Mouse (Mus musculus) lung, adult 2 months (tissue): ENCODE measurements around the gene Rabggtb. TPM values are rescaled to one million over a fixed set of nuclear protein-coding genes. Genes with fewer than 3 reads are reported as not detected.
"Not testable (repeated sequence)": the region's sequence is repeated elsewhere in the genome, so short reads cannot be mapped to it uniquely, and the experiment has no call there.

ENCODE experiments used
- DNase-seq: peaks from one replicate; pipeline ENCODE4 v3.0.0; 2022
- H3K4me1 ChIP-seq: fragments of 200-500 bp; 2 replicates; pipeline ENCODE4 v1.6.1; 2011; ENCODE audit warnings: low read length; ENCODE audit not compliant: control insufficient read depth, insufficient read depth
- H3K4me3 ChIP-seq: fragments of 200-500 bp; replicated peaks from 2 replicates; pipeline ENCODE3; 2011; ENCODE audit warnings: low read depth, mild to moderate bottlenecking, control low read depth, low read length; ENCODE audit errors: extremely low read depth
- CTCF ChIP-seq: fragments of 200-500 bp; IDR thresholded peaks from 2 replicates; pipeline ENCODE4 v1.5.1; 2011; ENCODE audit warnings: mild to moderate bottlenecking, low read length, control low read depth; ENCODE audit not compliant: insufficient read depth
- POLR2A ChIP-seq: fragments of 200-500 bp; IDR thresholded peaks from 2 replicates; pipeline ENCODE4 v1.6.1; 2011; ENCODE audit warnings: low read depth, mild to moderate bottlenecking, control low read depth, low read length, borderline replicate concordance; ENCODE audit errors: extremely low read depth
- WGBS: fragments of 180-500 bp; shearing (Covaris S2); methylation state at CpG from one replicate; pipeline ENCODE4 v1.1.7; 2018; 5-methylcytosine and 5-hydroxymethylcytosine counted together
- polyA plus RNA-seq: library from polyadenylated mRNA; depleted of rRNA; stranded (reverse); fragments of >200 nt; gene quantifications from 2 replicates; pipeline ENCODE4 v1.2.3, GENCODE M21; 2012; rRNA removed

Rabggtb gene
- polyA plus RNA-seq, 1 experiment = 29.7 TPM

DNA sequence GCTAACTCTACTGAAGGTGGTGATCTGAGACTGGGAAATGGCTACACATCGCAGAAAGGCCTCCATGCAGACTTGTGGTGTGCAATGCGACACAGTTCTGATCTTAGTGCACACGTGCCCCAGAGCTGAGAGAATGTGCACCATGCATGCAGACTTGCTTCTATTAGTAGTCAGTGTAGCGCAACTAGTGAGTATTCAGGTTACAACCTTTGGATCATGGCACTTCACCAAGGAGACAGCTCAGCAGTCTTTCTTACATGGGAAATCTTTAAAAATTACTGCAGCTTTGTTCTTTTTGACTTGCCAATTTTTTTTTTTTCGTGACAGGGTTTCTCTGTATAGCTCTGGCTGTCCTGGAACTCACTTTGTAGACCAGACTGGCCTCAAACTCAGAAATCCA, 41.4 kb downstream of the Rabggtb start:
- 80% methylated on average over 5 of the region's 5 CpGs for WGBS
- TF ChIP-seq CTCF = no peak
- no peak for TF ChIP-seq POLR2A
- no peak for DNase-seq
- no peaks in the 10 kb centered on the region for H3K4me1 ChIP-seq
- H3K4me3 ChIP-seq = no peak overlapping the region

DNA sequence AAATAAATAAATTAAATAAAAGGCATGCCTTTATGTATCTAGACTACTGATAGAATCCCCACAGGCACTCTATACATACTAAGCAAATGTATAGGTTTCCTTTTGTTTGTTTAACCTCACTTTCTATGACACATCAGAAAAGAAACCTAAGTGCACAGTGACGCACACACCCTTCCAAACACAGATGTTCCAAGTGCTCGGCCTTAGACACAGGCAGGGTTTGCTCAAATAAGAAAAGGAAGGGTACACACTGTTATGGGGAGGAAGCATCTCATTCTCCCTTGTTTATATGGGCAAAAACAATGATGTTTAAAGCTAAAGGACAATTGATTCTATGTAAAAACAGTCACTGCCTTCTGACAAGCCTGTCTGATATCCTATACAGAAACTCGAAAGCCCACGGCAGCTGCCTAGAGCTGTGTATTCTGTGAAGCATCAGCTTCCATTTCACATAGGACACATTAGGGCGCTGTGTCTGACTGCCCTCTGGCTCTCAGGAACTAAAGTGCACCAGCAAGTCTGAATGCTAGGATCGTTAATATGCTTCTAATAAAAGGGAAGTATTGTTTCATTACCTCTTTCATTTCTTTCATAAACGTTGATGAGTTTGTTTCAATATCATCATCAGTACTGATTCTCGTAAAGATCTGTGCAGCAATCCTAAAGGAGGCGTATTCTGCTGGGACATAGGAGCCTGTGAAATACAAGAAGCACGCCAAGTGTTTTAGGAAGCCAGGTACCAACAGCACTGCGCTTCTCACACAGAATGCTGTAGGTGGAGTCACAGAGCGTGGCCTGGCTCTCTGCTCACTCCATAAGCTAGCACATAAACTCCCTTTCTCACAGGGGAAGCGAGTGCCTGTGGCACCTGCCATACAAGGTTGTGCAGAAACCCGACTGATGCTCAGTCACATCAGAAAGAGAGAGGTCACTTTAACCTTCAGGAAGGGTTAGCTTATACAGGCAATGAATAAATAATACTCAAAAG, 45.4 kb downstream of the Rabggtb start:
- no peaks in the 10 kb centered on the region for H3K4me1 ChIP-seq
- H3K4me3 ChIP-seq = no peak overlapping the region
- 61% methylated on average over 14 of the region's 14 CpGs for WGBS
- no peak for DNase-seq
- TF ChIP-seq CTCF = no peak
- TF ChIP-seq POLR2A = no peak

DNA sequence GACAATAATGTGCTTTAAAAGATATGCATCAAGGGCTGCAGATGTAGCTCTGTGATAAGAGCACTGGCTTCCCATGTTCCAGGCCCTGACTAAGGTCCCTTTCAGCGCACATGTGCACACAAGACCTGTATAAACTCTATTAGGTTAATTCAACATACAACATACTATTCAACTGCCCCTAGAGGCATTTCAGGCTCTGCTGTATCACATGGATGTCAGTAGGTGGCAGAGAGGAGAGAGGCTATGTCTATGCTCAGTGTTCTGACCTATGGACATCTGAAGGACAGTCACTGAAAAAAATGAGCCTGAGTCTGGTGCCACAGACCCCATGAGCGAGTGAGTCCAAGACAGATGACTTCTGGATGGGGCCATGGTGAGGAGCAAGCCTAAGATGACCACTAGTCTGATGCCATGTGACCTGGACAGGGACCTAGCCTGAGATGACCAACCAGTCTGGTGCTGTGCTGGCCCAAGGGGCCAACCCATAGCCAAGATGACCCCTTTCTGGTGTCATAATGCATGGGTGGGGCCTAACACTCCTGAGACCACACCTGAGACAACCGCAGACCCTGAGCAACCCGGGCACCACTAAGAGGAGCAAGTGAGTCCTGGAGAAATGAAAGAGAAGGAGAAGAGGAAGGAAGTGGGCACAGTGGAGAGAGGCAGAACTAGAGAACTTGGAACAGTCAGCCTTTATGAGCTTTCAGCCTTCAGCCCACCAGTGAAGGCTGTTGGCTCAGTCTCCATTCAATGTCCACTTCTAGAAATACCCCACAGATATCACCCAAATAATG, 48.0 kb downstream of the Rabggtb start:
- no peak for DNase-seq
- no peak for TF ChIP-seq POLR2A
- no peak for TF ChIP-seq CTCF
- H3K4me1 ChIP-seq = no peaks in the 10 kb centered on the region
- no peak overlapping the region for H3K4me3 ChIP-seq
- whole genome bisulfite sequencing = 83% methylated on average over 4 of the region's 4 CpGs

DNA sequence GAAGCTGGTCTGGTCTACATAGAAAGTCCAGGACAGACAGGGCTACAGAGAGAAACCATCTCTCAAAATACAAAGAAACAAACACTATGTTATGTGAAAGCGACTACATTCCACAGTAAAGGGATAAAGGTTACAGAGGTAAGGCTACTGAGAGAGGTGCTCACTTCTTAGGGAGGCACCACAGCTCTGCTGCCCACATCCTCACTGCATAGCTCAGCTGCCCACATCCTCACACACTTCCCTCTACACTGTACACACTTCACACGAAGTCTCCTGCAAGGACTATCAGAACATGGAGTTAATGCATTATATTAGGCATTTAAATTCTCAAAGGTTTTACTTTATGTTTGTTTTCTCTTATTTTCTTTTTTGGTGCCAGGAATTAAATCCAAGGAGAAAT, 49.0 kb downstream of the Rabggtb start:
- no peaks in the 10 kb centered on the region for H3K4me1 ChIP-seq
- no peak for DNase-seq
- no peak for TF ChIP-seq POLR2A
- TF ChIP-seq CTCF = no peak
- 60% methylated on average over 2 of the region's 2 CpGs for WGBS
- no peak overlapping the region for H3K4me3 ChIP-seq

DNA sequence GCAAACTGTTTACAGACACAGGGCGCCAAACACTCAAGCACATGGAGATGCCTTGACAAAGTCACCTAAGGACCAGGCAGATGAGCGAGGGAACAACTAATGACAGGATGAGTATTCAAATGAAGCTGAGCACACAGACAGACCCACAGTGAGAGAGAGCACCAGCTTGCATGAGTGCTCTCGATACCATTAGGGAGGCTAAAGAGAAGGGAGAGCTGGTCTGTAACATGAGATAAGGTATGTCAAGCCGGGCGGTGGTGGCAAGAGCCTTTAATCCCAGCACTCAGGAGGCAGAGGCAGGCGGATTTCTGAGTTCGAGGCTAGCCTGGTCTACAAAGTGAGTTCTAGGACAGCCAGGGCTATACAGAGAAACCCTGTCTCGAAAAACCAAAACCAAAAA, 52.4 kb downstream of the Rabggtb start:
- not testable (repeated sequence) for DNase-seq, H3K4me3 ChIP-seq, H3K4me1 ChIP-seq
- 87% methylated on average over 8 of the region's 8 CpGs for WGBS

DNA sequence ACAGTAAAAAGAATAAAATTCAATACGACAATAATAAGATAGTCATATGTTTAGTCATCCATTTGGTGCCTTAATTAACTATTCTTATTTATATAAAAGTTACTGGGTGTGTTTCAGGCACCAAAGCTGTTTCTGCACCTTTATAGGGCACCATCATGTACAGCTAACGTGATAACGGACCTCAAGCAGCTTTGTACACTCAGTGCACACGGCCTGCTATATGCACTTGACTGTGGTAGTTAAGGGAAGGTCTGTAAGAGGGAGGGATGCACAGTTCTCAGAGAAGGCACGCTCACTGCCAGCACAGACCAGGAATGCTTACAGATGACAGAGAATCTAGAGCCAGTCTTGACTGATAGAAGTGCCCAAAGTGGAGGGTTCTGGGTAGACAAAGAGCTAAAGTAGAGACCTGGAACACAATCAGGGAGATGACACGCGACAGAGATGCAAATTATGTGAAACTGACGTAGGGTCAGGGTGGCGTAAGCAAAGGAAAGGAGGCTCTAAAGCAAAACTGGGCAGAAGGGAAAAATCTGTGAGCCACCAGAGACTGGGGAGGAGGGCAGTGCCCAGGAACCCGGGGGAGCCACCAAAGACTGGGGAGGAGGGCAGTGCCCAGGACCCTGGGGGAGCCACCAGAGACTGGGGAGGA, 54.3 kb downstream of the Rabggtb start:
- TF ChIP-seq CTCF (no peak), POLR2A (no peak)

More for the DNA sequence above, 54.3 kb downstream of the Rabggtb start:
- Histone ChIP-seq H3K4me3 (no peak overlapping the region), H3K4me1 (no peaks in the 10 kb centered on the region)
- DNase-seq = no peak
- 72% methylated on average over 10 of the region's 10 CpGs for WGBS

Other genes with a start within 250 kb of the Rabggtb start
- gene St6galnac3, start 187.8 kb downstream of the Rabggtb start, polyA plus RNA-seq = 4.4 and 8.4 TPM in 2 replicates
- gene Asb17, start 68.8 kb downstream of the Rabggtb start, polyA plus RNA-seq = not detected in 2 replicates
- 0.05 and 0.06 TPM in 2 replicates for gene Msh4, start 6.9 kb downstream of the Rabggtb start, polyA plus RNA-seq
- 27.1 and 62.3 TPM in 2 replicates for gene Acadm, start 31.6 kb upstream of the Rabggtb start, polyA plus RNA-seq
- gene Slc44a5, start 60.4 kb upstream of the Rabggtb start, polyA plus RNA-seq = 0.05 TPM in 1 of 2 replicates, not detected in the other